Mouse (Mus musculus) cortical plate, adult 2 months (tissue): ENCODE results near the gene Ctse. TPM values are rescaled to one million over a fixed set of nuclear protein-coding genes. Genes with fewer than 3 reads are reported as not detected.
"Not testable (repeated sequence)": the region's sequence is repeated elsewhere in the genome, so short reads cannot be mapped to it uniquely, and the experiment has no call there.

Experiments used
- H3K27ac ChIP-seq: fragments of 200-500 bp; 2 replicates; pipeline ENCODE4 v1.5.1; 2012; ENCODE audit warnings: low read length, control low read depth, inconsistent platforms; ENCODE audit not compliant: insufficient read depth
- H3K4me1 ChIP-seq: fragments of 200-500 bp; 2 replicates; pipeline ENCODE4 v1.6.1; 2011; ENCODE audit warnings: low read length; ENCODE audit not compliant: control insufficient read depth, insufficient read depth
- H3K4me3 ChIP-seq: fragments of 200-500 bp; 2 replicates; pipeline ENCODE4 v1.5.1; 2011; ENCODE audit warnings: mild to moderate bottlenecking, low read length, control low read depth; ENCODE audit not compliant: insufficient read depth
- CTCF ChIP-seq: fragments of 200-500 bp; IDR thresholded peaks from 2 replicates; pipeline ENCODE4 v1.5.1; 2011; ENCODE audit warnings: mild to moderate bottlenecking, control low read depth, low read length; ENCODE audit not compliant: insufficient read depth; ENCODE audit errors: extremely low read depth
- POLR2A ChIP-seq: fragments of 200-500 bp; IDR thresholded peaks from 2 replicates; pipeline ENCODE4 v1.6.1; 2011; ENCODE audit warnings: mild to moderate bottlenecking, low read length, control low read depth; ENCODE audit not compliant: insufficient read depth; ENCODE audit errors: extremely low read depth
- polyA plus RNA-seq: library from polyadenylated mRNA; depleted of rRNA; stranded (reverse); fragments of >200 nt; gene quantifications from 2 replicates; pipeline ENCODE4 v1.2.3, GENCODE M21; 2012

The Ctse gene
- polyA plus RNA-seq, 1 experiment, result not detected

DNA sequence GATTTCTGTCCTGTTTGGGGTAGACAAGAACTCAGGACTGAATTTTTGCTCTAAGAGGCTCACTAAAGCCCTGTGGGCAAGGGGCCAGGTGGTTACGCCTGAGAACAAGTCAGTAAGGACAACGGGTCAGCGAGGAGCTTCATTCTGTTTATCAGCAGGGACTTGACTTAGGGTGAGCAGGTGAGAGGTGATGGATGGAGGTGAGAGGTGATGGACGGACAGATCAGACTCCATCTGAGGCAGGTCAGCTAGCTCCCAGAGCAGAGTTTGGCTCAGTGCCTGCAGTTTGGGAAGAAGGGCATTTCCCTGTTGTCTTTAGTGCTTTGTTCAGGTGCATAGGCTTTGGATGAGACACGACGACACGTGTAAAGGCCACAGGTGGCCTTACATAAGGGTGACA, 18.8 kb upstream of the Ctse start:
- no peak overlapping the region for H3K4me3 ChIP-seq
- H3K27ac ChIP-seq, result no peak overlapping the region
- no peaks in the 10 kb centered on the region for H3K4me1 ChIP-seq
- TF ChIP-seq POLR2A (no peak), CTCF (no peak)

DNA sequence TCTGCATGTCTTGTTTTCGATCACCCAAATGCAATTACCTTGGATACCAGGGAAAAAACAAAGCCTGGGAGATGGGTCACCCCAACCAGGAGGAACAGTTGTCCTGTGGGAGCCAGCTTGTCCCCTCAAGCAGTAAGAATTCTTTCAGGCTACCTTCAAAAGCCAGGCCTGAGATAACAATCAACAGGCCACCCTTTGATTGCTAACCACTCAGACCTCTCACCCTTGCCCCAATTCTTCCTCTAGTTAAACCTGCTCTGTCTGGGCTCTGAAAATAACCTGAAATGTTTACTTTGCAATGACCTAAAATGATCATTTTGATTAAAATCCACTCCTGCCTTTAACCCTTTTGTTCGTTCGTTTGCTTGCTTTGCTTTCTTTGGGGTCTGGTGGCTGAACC, 14.5 kb upstream of the Ctse start:
- no peaks in the 10 kb centered on the region for H3K4me1 ChIP-seq
- no peak overlapping the region for H3K4me3 ChIP-seq
- no peak overlapping the region for H3K27ac ChIP-seq
- TF ChIP-seq POLR2A (no peak), CTCF (no peak)

DNA sequence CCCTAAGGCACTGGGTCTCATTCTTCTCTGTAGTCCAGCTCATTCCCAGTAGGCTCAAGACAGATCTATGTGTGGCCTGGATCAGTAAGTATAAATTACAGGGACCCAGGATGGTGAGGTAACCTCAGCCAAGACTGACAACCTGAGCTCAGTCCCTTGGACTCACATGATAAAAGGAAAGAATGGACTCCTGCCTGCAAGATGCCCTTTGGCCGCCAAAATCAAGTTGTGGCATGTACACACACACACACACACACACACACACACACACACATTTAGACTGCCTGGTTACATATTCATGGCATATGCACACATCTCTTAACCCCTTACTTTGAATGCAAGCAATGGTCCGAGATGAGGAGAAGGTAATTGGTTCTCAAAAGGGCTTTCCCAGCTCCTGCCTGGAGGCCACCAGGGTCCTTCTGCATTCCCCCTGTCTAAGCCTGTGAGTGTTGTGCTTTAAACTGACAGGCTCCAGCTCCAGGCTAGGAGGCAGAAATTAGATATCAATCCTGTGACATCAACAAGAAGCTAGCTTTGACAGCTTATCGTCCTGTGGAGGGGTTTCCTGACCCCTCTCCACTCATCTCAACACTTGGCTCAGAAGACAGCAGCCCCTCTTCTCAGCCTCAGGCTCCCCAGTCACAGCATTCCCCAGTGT, 13.8 kb upstream of the Ctse start:
- Histone ChIP-seq H3K4me3 (no peak overlapping the region), H3K4me1 (no peaks in the 10 kb centered on the region), H3K27ac (no peak overlapping the region)
- TF ChIP-seq POLR2A (no peak), CTCF (no peak)

DNA sequence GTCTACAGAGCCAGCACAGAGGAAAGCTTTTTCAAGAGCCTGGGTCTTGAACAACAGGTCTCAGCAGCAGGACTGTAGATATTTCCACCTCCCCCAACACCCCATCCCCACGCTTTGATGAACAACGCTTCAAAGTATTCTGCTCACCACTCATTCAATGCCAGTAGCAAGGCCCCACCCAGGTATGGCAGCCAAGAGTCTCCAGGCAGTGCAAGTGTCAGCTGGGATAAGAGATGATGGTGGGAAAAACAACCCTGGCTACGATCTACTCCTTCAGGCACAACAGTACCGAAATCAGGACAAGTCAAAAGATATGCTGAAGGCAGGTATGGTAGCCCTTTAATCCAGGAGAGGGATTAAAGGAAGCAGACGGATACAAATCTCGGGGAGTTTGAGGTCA, 11.9 kb upstream of the Ctse start:
- Histone ChIP-seq H3K27ac (no peak overlapping the region), H3K4me1 (no peaks in the 10 kb centered on the region), H3K4me3 (no peak overlapping the region)
- TF ChIP-seq POLR2A (no peak), CTCF (no peak)

DNA sequence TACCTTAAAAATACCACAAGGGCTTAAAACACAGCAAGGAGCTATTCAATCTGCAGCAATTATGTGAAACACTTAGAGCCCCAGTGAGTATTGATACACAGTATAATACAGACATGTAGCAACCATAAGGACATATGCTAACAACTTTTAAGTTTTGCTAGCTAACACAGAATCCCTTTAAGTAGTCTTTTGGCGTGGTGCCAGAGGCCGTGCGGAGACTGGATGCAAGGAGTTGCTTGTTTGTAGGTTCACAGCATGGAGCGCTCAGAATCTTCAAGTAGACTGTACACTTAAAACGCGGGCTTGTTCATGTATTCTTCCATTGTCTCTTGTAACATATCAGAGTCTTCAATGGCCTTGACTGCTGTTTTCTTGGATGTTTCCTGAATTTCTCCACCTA, 5.9 kb upstream of the Ctse start:
- H3K4me3 ChIP-seq, H3K27ac ChIP-seq: not testable (repeated sequence)

DNA sequence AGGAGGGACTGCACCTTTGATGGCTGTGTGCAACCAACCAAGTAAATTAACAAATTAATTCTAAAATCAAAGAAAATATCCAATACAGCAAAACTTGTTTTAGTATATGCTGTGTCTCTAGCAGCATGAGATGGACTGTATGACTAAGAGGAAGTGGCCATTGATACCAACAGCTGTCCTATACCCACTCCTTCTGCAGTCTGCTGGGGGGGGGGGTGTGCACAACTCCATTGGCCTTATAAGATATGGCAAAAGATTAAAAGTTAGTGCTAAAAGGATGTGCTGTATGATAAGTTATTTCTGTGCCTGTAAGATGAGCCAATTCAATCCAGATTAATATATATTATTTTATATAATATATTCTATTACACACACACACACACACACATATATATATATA, 3.6 kb upstream of the Ctse start:
- TF ChIP-seq CTCF, result no peak
- no peak for TF ChIP-seq POLR2A
- no peak overlapping the region for H3K4me3 ChIP-seq
- H3K27ac ChIP-seq, result no peak overlapping the region
- no peaks in the 10 kb centered on the region for H3K4me1 ChIP-seq

More for the DNA sequence above, 5.9 kb upstream of the Ctse start:
- H3K4me1 ChIP-seq, result not testable (repeated sequence)

DNA sequence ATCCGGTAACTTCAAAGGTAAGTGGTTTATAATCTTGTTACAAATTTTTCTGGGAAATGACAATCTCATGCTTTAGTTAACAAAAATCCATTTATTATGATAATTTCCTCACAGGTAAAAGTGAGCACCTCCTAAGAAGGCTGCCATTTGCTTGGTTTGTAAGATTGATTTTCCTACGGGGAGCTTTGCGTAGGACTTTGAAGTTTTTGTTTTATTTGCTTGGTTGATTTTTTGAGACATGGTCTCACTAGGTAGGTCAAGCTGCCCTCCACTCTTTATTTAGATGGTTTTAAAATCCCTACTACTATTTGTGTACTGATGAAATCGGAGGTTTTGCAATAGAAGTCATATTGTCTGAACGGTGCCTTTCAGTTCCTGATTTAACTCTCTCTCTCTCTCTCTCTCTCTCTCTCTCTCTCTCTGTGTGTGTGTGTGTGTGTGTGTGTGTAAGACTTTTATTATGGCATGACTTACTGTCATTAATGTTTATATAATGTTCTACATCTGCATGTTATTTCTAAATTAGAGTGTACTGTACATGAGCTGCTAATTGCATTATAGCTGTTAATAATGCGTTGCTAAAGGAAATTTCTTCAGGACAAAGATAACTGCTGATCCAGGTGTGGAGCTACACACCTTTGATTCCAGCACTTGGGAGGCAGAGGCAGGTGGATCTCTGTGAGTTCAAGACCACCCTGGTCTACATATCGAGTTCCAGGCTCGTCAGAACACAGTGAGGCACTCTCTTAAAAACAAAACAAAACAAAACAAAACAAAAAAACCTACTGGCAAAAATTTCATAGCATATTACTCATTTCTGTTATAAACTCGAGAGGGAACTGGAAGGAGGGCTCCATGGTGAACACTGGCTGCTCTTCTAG, 675 bp downstream of the Ctse start:
- no peak overlapping the region for H3K27ac ChIP-seq
- H3K4me1 ChIP-seq, result no peaks in the 10 kb centered on the region
- H3K4me3 ChIP-seq, result no peak overlapping the region
- TF ChIP-seq CTCF (no peak), POLR2A (no peak)

DNA sequence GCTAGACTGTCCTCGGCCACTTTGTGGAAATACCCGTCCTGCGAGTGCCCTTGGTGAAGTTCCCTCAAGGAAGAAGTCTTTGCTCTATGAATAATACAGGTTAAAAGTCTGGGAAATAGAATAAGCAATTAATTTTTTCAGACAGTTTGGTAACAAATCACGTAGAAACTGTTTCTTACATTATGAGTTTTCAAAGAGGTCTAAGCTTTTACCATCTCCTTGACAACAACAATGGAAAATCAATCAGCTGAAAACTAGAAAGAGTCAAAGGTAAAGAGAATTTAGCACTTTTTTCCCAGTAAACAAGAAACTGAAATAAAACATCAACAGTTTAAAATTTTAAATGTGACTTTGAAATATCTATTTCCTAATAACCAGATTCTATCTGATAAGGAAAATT, 2.0 kb downstream of the Ctse start:
- H3K4me3 ChIP-seq, result no peak overlapping the region
- TF ChIP-seq POLR2A (no peak), CTCF (no peak)
- no peak overlapping the region for H3K27ac ChIP-seq
- H3K4me1 ChIP-seq, result no peaks in the 10 kb centered on the region

DNA sequence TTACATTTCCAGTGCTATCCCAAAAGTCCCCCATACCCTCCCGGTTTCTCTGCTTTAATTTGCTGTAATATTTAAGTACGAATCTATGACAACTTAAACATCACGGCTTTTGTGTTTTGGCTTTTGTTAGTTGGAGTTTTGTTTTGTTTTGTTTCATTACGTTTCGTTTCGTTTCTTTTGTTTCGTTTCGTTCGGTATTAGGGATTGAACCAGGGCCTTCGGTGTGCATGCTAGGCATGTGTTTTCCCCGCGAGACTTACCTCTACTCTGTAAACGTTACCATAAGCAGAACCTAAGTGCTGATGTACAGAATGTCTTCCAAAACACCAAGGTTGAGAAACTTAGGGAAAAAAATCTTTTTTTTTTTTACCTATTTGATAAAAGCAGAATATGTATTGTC, 3.5 kb downstream of the Ctse start:
- H3K4me1 ChIP-seq, result no peaks in the 10 kb centered on the region
- H3K27ac ChIP-seq, result no peak overlapping the region
- TF ChIP-seq POLR2A (no peak), CTCF (no peak)
- H3K4me3 ChIP-seq, result no peak overlapping the region

DNA sequence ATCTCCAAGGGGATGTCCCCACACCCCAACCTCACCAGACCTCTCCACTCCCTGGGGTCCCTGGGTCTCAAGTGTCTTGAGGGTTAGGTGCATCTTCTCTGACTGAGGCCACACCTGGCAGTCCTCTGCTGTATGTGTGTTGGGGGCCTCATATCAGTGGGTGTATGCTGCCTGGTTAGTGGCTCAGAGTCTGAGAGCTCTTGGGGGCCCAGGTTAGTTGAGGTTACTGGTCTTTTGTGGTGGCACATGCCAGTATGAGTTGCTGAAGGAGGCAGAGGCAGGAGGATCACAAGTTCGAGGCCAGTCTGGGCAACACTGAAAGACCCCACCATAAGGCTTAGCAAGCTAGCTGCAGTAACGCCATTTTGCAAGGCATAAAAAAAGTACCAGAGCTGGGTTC, 4.1 kb downstream of the Ctse start:
- H3K4me3 ChIP-seq, result no peak overlapping the region
- TF ChIP-seq CTCF (no peak), POLR2A (no peak)
- H3K27ac ChIP-seq, result no peak overlapping the region
- no peaks in the 10 kb centered on the region for H3K4me1 ChIP-seq
